Mouse (Mus musculus): Measurements from ENCODE around the gene Olfr1322.

DNA sequence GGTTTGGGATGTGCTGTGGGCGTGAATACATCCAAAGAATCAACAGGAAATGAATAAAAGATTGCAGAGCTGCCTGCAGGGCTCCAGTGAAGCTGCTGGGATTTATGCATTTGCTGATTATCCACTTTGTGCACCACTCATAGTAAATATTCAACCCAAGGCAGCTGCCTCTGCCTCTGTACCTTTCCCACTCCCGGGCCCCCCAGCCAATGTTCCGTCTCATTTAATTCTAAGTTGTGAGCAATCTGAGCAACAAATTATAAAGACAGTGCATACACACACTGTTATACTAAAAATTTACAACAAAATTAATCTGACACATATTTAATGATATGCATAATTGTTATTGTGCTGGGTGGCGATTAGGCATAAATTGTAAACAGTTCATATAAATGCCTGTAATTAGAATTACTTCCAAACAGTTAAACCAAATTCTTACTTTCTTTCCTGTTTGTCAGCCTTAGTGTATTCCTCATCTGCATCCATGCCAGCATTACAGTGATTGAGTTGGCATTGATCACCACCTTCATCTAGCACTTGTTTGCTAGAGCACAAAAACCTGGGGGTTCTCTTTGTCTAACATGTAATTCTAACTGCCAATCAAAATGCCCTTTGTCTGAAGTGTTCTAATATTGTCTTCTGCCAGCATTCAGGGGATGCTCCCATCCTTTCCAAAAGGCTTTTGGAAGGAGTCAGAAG, 13.5 kb downstream of the Olfr1322 start:
- TF ChIP-seq EP300 (IDR thresholded peaks at IDR 0.05; ENCODE audit: insufficient read depth, low read depth, low read length) (no peak), CTCF (IDR thresholded peaks at IDR 0.05; ENCODE audit: low read depth, low read length) (no peak), POLR2A (IDR thresholded peaks at IDR 0.05; ENCODE audit: insufficient read depth, low read length) (no peak)
